Mouse (Mus musculus): ENCODE measurements around the gene Khdc3.

- TF ChIP-seq CTCF (IDR thresholded peaks at IDR 0.05; ENCODE audit: extremely low read depth, insufficient read depth, low read length), result no peak
- no peak for TF ChIP-seq POLR2A (IDR thresholded peaks at IDR 0.05; ENCODE audit: extremely low read depth, insufficient read depth, low read length)
Measured at GRCm38 (mm10) chr9:73101536-73101935, at the start of gene Khdc3.

Measured in cortical plate, adult 2 months (tissue).